Mouse (Mus musculus) kidney, embryonic 16.5 days (tissue): Measurements from ENCODE around the gene Cldn3. TPM values are rescaled to one million over a fixed set of nuclear protein-coding genes. Genes with fewer than 3 reads are reported as not detected.
A peak's percentile ranks its signal among the peaks of the same experiment; 100 is the strongest.

Source experiments
- ATAC-seq: fragments of 200-750 bp; cut with Nextera tagmentation; 2 replicates; pipeline ENCODE4 v1.8.0; 2017; ENCODE audit warnings: moderate TSS enrichment; ENCODE audit not compliant: low FRiP score, low TSS enrichment
- H3K27ac ChIP-seq: fragments of 300-500 bp; sonication (generic); 2 replicates; pipeline ENCODE4 v1.5.1; 2014; ENCODE audit warnings: low read length
- H3K27me3 ChIP-seq: fragments of 300-500 bp; sonication (generic); 2 replicates; pipeline ENCODE4 v1.6.1; 2014; ENCODE audit warnings: low read length, control low read depth, mixed read lengths; ENCODE audit not compliant: insufficient read depth
- H3K36me3 ChIP-seq: fragments of 300-500 bp; sonication (generic); 2 replicates; pipeline ENCODE4 v1.6.1; 2014; ENCODE audit warnings: low read length, control low read depth, mixed read lengths; ENCODE audit not compliant: insufficient read depth
- H3K4me1 ChIP-seq: fragments of 300-500 bp; sonication (generic); 2 replicates; pipeline ENCODE4 v1.6.1; 2014; ENCODE audit warnings: low read length, control low read depth, mixed read lengths; ENCODE audit not compliant: insufficient read depth
- H3K4me2 ChIP-seq: fragments of 300-500 bp; sonication (generic); replicated peaks from 2 replicates; pipeline ENCODE4 v1.6.1; 2014; ENCODE audit warnings: low read depth, low read length
- H3K4me3 ChIP-seq: fragments of 300-500 bp; sonication (generic); 2 replicates; pipeline ENCODE4 v1.5.1; 2014; ENCODE audit warnings: mild to moderate bottlenecking, low read length
- H3K9ac ChIP-seq: fragments of 300-500 bp; sonication (generic); replicated peaks from 2 replicates; pipeline ENCODE4 v1.6.1; 2014; ENCODE audit warnings: low read length
- H3K9me3 ChIP-seq: fragments of 300-500 bp; sonication (generic); 2 replicates; pipeline ENCODE4 v1.6.1; 2016; ENCODE audit warnings: low read length, control low read depth
- WGBS: fragments of 180-500 bp; shearing (Covaris S2); extraction: QIAGEN DNeasy Blood & Tissue Kit; methylation state at CpG from one replicate; pipeline ENCODE4 v1.1.7; 2014; 5-methylcytosine and 5-hydroxymethylcytosine counted together
- polyA plus RNA-seq: library from polyadenylated mRNA; unstranded; fragments of >200 nt; fragmentation: Nextera tagmentation; extraction: Ambion mirVana; gene quantifications from 2 replicates; pipeline ENCODE4 v1.2.1, GENCODE M21; 2015

The Cldn3 gene
- polyA plus RNA-seq, 1 experiment from 2014 or later: 69.2 TPM

DNA sequence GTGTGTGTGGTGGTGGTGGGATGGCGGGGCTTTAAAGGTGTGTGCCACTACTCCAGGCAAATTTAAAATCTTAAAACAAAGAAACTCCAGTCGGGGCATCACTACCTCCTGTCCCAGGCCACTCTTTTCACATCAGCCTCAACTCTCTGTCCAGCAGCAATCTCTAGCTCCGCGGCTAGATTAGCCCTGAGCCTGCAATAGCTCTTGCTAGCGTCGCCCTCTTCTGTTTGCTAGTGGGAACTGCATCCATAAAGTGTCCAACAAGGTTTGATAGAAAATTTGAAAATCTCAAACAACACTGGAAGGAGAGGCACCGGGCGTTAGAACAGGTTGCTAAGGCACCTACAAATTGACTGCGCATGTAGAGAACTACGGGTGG lies 20.6 kb upstream of the Cldn3 start:
- H3K4me2 ChIP-seq: peak overlapping the region; percentile 53
- 0 out of 2 replicates have a peak, but pooled peaks have one; percentile 46 for ATAC-seq
- H3K27me3 ChIP-seq: no peaks in the 10 kb centered on the region
- peaks cover 5% of the 10 kb centered on the region; the same call in 1 of the 2 replicates for H3K4me1 ChIP-seq
- peak overlapping the region; percentile 43 for H3K9ac ChIP-seq
- no peaks in the 10 kb centered on the region for H3K9me3 ChIP-seq
- peak overlapping the region; percentile 16; the same call in 1 of the 2 replicates for H3K27ac ChIP-seq
- peak overlapping the region; percentile 32 for H3K4me3 ChIP-seq
- WGBS: 7% methylated on average over 10 of the region's 10 CpGs
- no peaks in the 10 kb centered on the region for H3K36me3 ChIP-seq

DNA sequence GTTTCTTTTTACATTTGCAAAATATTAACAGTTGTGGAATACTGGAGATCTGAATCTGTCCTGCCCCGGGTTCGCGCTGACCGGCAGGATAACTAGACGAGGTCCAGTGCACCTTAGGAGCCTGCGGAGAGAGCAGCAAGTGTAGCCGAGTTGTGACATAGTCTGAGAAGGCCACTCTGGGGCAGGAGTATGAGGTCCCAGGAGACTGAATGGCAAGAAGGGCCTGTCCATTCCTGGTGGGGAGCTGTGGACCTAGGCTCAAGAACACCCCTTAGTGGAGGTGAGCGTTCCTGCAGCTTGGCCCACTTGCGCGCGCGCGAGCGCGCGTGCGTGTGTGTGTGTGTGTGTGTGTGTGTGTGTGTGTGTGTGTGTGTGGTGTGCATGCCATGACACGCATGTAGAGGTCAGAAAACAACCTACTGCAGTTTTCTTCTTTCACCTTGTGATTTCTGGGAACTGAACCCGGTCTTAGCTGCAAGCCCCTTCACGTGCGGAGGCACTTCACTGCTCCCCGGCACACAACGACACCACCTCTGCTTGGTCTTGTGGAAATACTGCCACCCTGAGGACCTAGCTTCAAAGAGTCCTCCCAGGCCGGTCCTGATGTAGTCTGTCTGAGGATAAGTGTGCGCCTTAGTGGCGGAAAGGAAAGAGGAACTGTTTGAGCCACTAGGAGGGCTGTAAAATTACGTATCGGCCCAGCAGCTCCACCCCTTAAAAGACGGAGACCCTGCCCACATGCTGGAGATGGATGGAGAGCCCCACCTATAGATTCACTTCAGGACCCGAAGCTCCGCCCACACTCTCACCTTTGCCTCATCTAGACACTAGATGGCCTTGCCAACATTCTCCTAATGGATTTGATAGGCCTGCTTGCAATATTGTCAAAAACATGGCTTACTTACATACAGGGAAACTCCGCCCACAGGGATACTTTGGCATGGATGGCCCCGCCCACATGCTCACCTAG lies 19.9 kb upstream of the Cldn3 start:
- Histone ChIP-seq H3K4me2 (peak overlapping the region; percentile 53), H3K36me3 (no peaks in the 10 kb centered on the region), H3K27ac (peak overlapping the region; percentile 67; the same call in 1 of the 2 replicates), H3K9ac (peak overlapping the region; percentile 43), H3K4me1 (peaks cover 5% of the 10 kb centered on the region; the same call in 1 of the 2 replicates), H3K9me3 (no peaks in the 10 kb centered on the region), H3K27me3 (no peaks in the 10 kb centered on the region), H3K4me3 (peak overlapping the region; percentile 32)
- 5% methylated on average over 32 of the region's 33 CpGs for WGBS
- peak; percentile 76 for ATAC-seq

DNA sequence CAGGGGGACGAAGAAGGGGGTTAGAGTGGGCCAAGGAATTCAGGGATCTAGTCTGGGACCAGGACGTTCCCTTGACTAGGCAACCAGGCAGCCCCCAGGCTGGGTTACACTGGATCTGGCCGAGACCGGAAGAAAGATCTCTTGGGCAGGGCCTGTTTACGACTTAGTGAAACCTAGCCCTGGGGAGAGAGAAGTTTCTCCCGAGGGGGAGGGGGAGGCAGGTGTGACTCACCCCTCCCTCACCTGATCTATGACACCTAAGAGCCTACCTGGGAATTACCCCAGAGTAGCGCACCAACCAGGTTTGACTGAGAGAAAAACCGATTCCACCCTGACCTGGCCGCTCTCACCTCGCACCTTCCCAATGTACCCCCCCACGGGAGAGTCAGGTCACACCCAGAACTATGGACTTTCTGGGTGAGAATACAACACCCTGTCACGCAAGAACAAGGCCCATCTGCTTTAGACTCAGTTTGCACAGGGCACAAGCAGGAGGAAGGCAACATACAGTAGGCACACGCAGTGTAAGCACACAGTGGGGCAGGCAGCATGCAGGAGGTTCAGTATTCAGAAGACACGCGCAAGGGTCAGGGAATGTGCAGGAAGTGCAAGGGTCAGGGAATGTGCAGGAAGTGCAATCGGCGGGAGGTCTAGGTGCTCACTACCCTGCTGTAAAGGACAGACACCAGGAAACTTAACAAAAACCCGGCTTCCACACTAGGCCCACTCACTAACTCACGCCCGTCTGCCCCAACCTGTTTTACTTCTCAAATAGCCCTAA lies 18.7 kb upstream of the Cldn3 start:
- Histone ChIP-seq H3K9ac (0 out of 2 replicates have a peak overlapping the region, but pooled peaks have one; percentile 20), H3K36me3 (no peaks in the 10 kb centered on the region), H3K9me3 (no peaks in the 10 kb centered on the region), H3K4me2 (no peak overlapping the region), H3K4me3 (no peak overlapping the region), H3K27ac (peak overlapping the region; percentile 67), H3K27me3 (no peaks in the 10 kb centered on the region), H3K4me1 (peaks cover 5% of the 10 kb centered on the region; the same call in 1 of the 2 replicates)
- WGBS: 53% methylated on average over 20 of the region's 20 CpGs
- ATAC-seq: no peak

DNA sequence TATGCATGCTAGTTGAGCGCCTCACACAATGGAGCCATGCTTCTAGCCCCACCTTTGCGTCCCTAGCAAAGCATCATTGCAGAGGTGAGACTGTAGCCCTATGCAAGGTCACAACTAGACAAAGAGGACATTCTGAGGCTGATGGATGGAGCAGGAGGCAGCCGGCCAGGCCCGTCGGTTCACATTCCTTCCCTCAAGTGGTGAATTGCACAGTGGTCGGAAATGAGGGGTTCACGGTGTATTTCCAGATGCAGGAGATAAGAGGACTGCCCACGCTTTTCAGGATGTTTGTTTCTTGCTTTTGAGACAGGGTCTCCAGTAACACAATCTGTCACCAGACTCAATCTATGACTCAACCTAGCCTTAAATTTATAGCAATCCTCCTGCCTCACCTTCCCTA lies 15.3 kb upstream of the Cldn3 start:
- Histone ChIP-seq H3K4me2 (no peak overlapping the region), H3K27ac (no peak overlapping the region), H3K4me3 (no peak overlapping the region), H3K9me3 (no peaks in the 10 kb centered on the region), H3K4me1 (peaks cover 4% of the 10 kb centered on the region; the same call in 1 of the 2 replicates), H3K36me3 (no peaks in the 10 kb centered on the region), H3K9ac (no peak overlapping the region), H3K27me3 (no peaks in the 10 kb centered on the region)
- ATAC-seq: no peak
- WGBS: 62% methylated on average over 8 of the region's 8 CpGs

DNA sequence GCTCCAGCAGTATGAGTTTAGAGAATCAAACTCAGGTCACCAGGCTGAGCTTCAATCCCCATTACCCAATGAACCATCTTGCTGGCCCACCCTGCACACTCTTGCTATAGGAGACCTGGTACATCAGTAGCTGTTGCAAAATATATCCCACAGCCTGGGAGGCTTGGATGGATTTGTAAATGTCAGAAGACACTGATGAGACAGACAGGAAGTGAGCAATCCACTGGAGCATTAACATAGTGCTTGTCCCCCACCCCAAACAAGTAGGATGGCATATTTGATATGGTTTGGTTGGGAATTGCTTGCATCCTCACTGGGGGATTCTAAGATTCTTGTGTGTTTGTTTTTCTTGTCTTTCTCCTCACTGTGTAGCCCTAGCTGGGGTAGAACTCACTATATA lies 12.9 kb upstream of the Cldn3 start:
- H3K36me3 ChIP-seq: no peaks in the 10 kb centered on the region
- H3K4me1 ChIP-seq: no peaks in the 10 kb centered on the region
- no peak for ATAC-seq
- H3K4me2 ChIP-seq: no peak overlapping the region
- no peak overlapping the region for H3K9ac ChIP-seq
- no peaks in the 10 kb centered on the region for H3K27me3 ChIP-seq
- H3K4me3 ChIP-seq: no peak overlapping the region
- H3K27ac ChIP-seq: no peak overlapping the region
- no peaks in the 10 kb centered on the region for H3K9me3 ChIP-seq

DNA sequence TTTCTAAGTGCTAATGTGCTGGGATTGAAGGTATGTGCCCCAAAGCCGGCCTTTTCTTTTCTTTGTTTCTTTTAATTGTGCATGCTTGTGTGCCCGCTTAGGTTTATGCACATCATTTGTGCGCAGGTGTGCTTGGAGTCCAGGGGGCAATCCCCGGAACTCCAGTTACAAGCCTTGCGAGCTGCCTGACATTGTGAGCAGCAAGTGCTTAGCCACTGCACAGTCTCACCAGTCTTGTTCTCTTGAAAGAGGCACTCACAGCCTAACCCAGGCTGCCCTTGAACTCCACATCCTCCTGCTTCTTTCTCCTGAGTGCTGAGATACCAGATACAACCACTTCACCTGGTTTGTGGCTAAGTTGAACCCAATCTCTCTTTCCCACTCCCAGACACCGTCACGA lies 12.5 kb upstream of the Cldn3 start:
- Histone ChIP-seq H3K9me3 (no peaks in the 10 kb centered on the region), H3K27ac (0 out of 2 replicates have a peak overlapping the region, but pooled peaks have one; percentile 21), H3K36me3 (no peaks in the 10 kb centered on the region), H3K4me1 (no peaks in the 10 kb centered on the region), H3K27me3 (no peaks in the 10 kb centered on the region), H3K4me2 (no peak overlapping the region), H3K9ac (no peak overlapping the region), H3K4me3 (no peak overlapping the region)
- 83% methylated on average over 7 of the region's 7 CpGs for whole genome bisulfite sequencing
- no peak for ATAC-seq

DNA sequence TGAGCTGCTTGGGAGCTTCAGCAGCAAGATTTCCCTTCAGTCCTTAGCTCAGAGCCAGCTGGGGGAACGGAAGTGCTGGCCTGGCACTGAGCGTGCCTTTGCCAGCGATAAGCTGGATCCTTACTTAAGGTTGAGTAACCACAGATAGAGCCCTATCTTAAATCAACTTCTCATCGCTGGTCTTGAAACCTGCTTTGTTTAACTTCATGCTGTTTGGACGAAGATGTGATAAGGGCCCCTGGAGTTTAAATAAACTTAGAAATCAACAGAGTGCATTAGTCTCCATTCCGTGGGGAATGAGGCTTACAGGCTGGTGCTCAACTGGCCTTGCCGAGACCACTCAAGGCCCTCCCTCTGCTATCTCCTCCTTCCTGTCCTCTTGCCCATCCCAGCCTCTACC lies 11.7 kb upstream of the Cldn3 start:
- Histone ChIP-seq H3K27me3 (no peaks in the 10 kb centered on the region), H3K27ac (0 out of 2 replicates have a peak overlapping the region, but pooled peaks have one; percentile 7), H3K4me2 (no peak overlapping the region), H3K9ac (no peak overlapping the region), H3K4me1 (no peaks in the 10 kb centered on the region), H3K36me3 (no peaks in the 10 kb centered on the region), H3K4me3 (no peak overlapping the region), H3K9me3 (no peaks in the 10 kb centered on the region)
- ATAC-seq: no peak
- 50% methylated on average over 7 of the region's 7 CpGs for whole genome bisulfite sequencing

DNA sequence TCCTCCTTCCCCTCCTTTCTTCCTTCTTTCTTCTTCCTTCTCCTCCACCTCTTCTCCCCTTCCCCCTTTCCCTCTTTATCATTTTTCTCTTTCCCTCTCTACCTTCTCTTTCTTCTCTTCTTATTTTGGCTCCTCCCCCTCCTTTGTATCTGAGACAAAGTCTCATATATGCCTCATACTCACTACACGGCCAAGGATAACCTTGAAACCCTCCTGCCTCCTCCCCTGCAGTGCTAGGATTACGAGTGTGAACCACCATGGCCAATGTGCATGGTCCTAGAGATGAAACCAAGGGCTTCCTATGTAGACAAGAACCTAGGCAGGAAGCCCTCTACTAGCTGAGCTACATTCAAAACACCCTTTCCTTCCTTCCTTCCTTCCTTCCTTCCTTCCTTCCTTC lies 11.1 kb upstream of the Cldn3 start:
- Histone ChIP-seq H3K27ac (no peak overlapping the region), H3K4me3 (no peak overlapping the region), H3K4me2 (no peak overlapping the region), H3K9ac (no peak overlapping the region), H3K4me1 (no peaks in the 10 kb centered on the region), H3K27me3 (no peaks in the 10 kb centered on the region), H3K36me3 (no peaks in the 10 kb centered on the region), H3K9me3 (no peaks in the 10 kb centered on the region)
- ATAC-seq: no peak
- WGBS: 50% methylated on average over 2 of the region's 2 CpGs

DNA sequence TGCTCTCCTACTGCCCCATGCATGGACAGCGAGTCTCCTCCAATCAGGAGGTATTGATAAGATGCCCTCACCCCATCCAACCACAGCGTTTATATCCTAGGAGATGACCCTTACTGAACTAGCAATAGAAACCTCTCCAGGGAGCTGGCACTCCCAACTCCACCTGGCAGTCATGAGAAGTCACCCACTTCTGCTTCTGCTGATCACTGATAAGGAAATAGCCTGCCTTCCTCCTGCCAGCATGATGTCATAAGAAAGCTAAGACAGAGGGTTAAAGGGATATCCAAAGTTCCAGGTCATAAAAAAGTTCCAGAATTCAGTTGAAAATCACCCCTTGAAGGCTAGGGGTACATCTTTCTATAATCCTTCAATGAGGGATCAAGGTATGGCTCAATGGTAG lies 9.8 kb upstream of the Cldn3 start:
- Histone ChIP-seq H3K27me3 (no peaks in the 10 kb centered on the region), H3K9me3 (no peaks in the 10 kb centered on the region), H3K36me3 (no peaks in the 10 kb centered on the region), H3K9ac (no peak overlapping the region), H3K4me3 (no peak overlapping the region), H3K4me1 (no peaks in the 10 kb centered on the region), H3K4me2 (no peak overlapping the region), H3K27ac (no peak overlapping the region)
- ATAC-seq: no peak
- 91% methylated on average over 2 of the region's 2 CpGs for WGBS
